Mouse (Mus musculus): ENCODE measurements around the gene Kat5. TPM values are rescaled to one million over a fixed set of nuclear protein-coding genes. Genes with fewer than 3 reads are reported as not detected.

Gene Kat5
- total and polyA plus RNA-seq, 3 experiments, result 40.1 to 106 (median 81.9) TPM

GRCm38 (mm10) chr19:5641021-5641420, 31.0 kb upstream of the Kat5 start:
- H3K4me3 ChIP-seq (ENCODE audit: low read depth, low read length), result no peak overlapping the region; the same call in 1 of the 2 replicates
- ATAC-seq (ENCODE audit: extremely low read depth, insufficient number of reproducible peaks, low FRiP score, poor library complexity, severe bottlenecking) (no peak), DNase-seq (ENCODE audit: low spot score) (no peak)
- H3K36me3 ChIP-seq (replicated peaks), result peaks cover 78% of the 10 kb centered on the region
- H3K27me3 ChIP-seq (ENCODE audit: insufficient read depth, low read length), result no peaks in the 10 kb centered on the region
- H3K9me3 ChIP-seq (replicated peaks), result no peaks in the 10 kb centered on the region
- peaks cover 50% of the 10 kb centered on the region for H3K4me1 ChIP-seq (ENCODE audit: insufficient read depth, low read depth, low read length)
- TF ChIP-seq GATA2 (IDR thresholded peaks at IDR 0.05; ENCODE audit: borderline replicate concordance, low read depth, low read length) (no peak), POLR2AphosphoS5 (IDR thresholded peaks at IDR 0.05; ENCODE audit: insufficient replicate concordance, low read depth, low read length) (no peak), TAL1 (conservative IDR thresholded peaks at IDR 0.05; ENCODE audit: low read depth, low read length) (no peak), GATA1 (IDR thresholded peaks at IDR 0.05; ENCODE audit: borderline replicate concordance, low read length) (no peak), CTCF (IDR thresholded peaks at IDR 0.05; ENCODE audit: low read depth, low read length) (no peak)

- H3K4me3 ChIP-seq (ENCODE audit: low read depth, low read length), result no peak overlapping the region
- DNase-seq (ENCODE audit: low spot score) (no peak), ATAC-seq (ENCODE audit: extremely low read depth, insufficient number of reproducible peaks, low FRiP score, poor library complexity, severe bottlenecking) (no peak)
- TF ChIP-seq POLR2AphosphoS5 (IDR thresholded peaks at IDR 0.05; ENCODE audit: insufficient replicate concordance, low read depth, low read length), result no peak
- TF ChIP-seq CTCF (IDR thresholded peaks at IDR 0.05; ENCODE audit: low read depth, low read length), result no peak
- peaks cover 51% of the 10 kb centered on the region for H3K4me1 ChIP-seq (ENCODE audit: insufficient read depth, low read depth, low read length)
- H3K9me3 ChIP-seq (replicated peaks), result no peaks in the 10 kb centered on the region
- H3K36me3 ChIP-seq (replicated peaks), result peaks cover 71% of the 10 kb centered on the region
- no peaks in the 10 kb centered on the region for H3K27me3 ChIP-seq (ENCODE audit: insufficient read depth, low read length)
Observed at GRCm38 (mm10) chr19:5640339-5640738, 30.3 kb upstream of the Kat5 start.

- TF ChIP-seq GATA1 (IDR thresholded peaks at IDR 0.05; ENCODE audit: borderline replicate concordance, low read length), result no peak
- no peak for TF ChIP-seq GATA2 (IDR thresholded peaks at IDR 0.05; ENCODE audit: borderline replicate concordance, low read depth, low read length)
- no peak for TF ChIP-seq POLR2AphosphoS5 (IDR thresholded peaks at IDR 0.05; ENCODE audit: insufficient replicate concordance, low read depth, low read length)
- no peak for TF ChIP-seq TAL1 (conservative IDR thresholded peaks at IDR 0.05; ENCODE audit: low read depth, low read length)
- TF ChIP-seq CTCF (IDR thresholded peaks at IDR 0.05; ENCODE audit: low read depth, low read length), result no peak
- Histone ChIP-seq H3K9me3 (replicated peaks) (no peaks in the 10 kb centered on the region), H3K27me3 (ENCODE audit: insufficient read depth, low read length) (no peaks in the 10 kb centered on the region), H3K4me1 (ENCODE audit: insufficient read depth, low read depth, low read length) (peaks cover 51% of the 10 kb centered on the region), H3K4me3 (ENCODE audit: low read depth, low read length) (peak overlapping the region; percentile 85), H3K36me3 (replicated peaks) (peaks cover 53% of the 10 kb centered on the region)
- DNase-seq (ENCODE audit: low spot score) (no peak), ATAC-seq (ENCODE audit: extremely low read depth, insufficient number of reproducible peaks, low FRiP score, poor library complexity, severe bottlenecking) (no peak)
Observed at GRCm38 (mm10) chr19:5638416-5639005, 28.5 kb upstream of the Kat5 start.

- ATAC-seq (ENCODE audit: extremely low read depth, insufficient number of reproducible peaks, low FRiP score, poor library complexity, severe bottlenecking) (no peak; the same call in 1 of the 2 replicates), DNase-seq (ENCODE audit: low spot score) (peak; percentile 95)
- H3K9me3 ChIP-seq (replicated peaks), result no peaks in the 10 kb centered on the region
- H3K36me3 ChIP-seq (replicated peaks), result peaks cover 43% of the 10 kb centered on the region
- TF ChIP-seq CTCF (IDR thresholded peaks at IDR 0.05; ENCODE audit: low read depth, low read length), result no peak
- no peak for TF ChIP-seq GATA2 (IDR thresholded peaks at IDR 0.05; ENCODE audit: borderline replicate concordance, low read depth, low read length)
- no peak for TF ChIP-seq GATA1 (IDR thresholded peaks at IDR 0.05; ENCODE audit: borderline replicate concordance, low read length)
- TF ChIP-seq TAL1 (conservative IDR thresholded peaks at IDR 0.05; ENCODE audit: low read depth, low read length), result no peak
- no peak for TF ChIP-seq POLR2AphosphoS5 (IDR thresholded peaks at IDR 0.05; ENCODE audit: insufficient replicate concordance, low read depth, low read length)
- H3K27me3 ChIP-seq (ENCODE audit: insufficient read depth, low read length), result no peaks in the 10 kb centered on the region
- H3K4me3 ChIP-seq (ENCODE audit: low read depth, low read length), result peak within 1 kb of the TSS; percentile 85
- peaks cover 51% of the 10 kb centered on the region for H3K4me1 ChIP-seq (ENCODE audit: insufficient read depth, low read depth, low read length)
Observed at GRCm38 (mm10) chr19:5637069-5638047, 27.3 kb upstream of the Kat5 start, which contains the start of gene Rela. Gene Rela, plus strand, starts transcription at chr19:5637483.

- H3K4me3 ChIP-seq (ENCODE audit: low read depth, low read length), result peak overlapping the region; percentile 85
- no peak for TF ChIP-seq TAL1 (conservative IDR thresholded peaks at IDR 0.05; ENCODE audit: low read depth, low read length)
- no peak for TF ChIP-seq CTCF (IDR thresholded peaks at IDR 0.05; ENCODE audit: low read depth, low read length)
- TF ChIP-seq GATA2 (IDR thresholded peaks at IDR 0.05; ENCODE audit: borderline replicate concordance, low read depth, low read length), result no peak
- H3K4me1 ChIP-seq (ENCODE audit: insufficient read depth, low read depth, low read length), result peaks cover 48% of the 10 kb centered on the region
- no peaks in the 10 kb centered on the region for H3K27me3 ChIP-seq (ENCODE audit: insufficient read depth, low read length)
- no peak for ATAC-seq (ENCODE audit: extremely low read depth, insufficient number of reproducible peaks, low FRiP score, poor library complexity, severe bottlenecking)
- H3K36me3 ChIP-seq (replicated peaks), result peaks cover 35% of the 10 kb centered on the region
- DNase-seq (ENCODE audit: low spot score), result no peak
- no peaks in the 10 kb centered on the region for H3K9me3 ChIP-seq (replicated peaks)
Observed at GRCm38 (mm10) chr19:5636571-5637041, 26.6 kb upstream of the Kat5 start.

GRCm38 (mm10) chr19:5636036-5636570, 26.1 kb upstream of the Kat5 start:
- peaks cover 30% of the 10 kb centered on the region for H3K36me3 ChIP-seq (replicated peaks)
- no peak overlapping the region for H3K4me3 ChIP-seq (ENCODE audit: low read depth, low read length)
- TF ChIP-seq TAL1 (conservative IDR thresholded peaks at IDR 0.05; ENCODE audit: low read depth, low read length), result no peak
- no peak for TF ChIP-seq GATA1 (IDR thresholded peaks at IDR 0.05; ENCODE audit: borderline replicate concordance, low read length)
- no peak for TF ChIP-seq GATA2 (IDR thresholded peaks at IDR 0.05; ENCODE audit: borderline replicate concordance, low read depth, low read length)
- no peak for TF ChIP-seq POLR2AphosphoS5 (IDR thresholded peaks at IDR 0.05; ENCODE audit: insufficient replicate concordance, low read depth, low read length)
- TF ChIP-seq CTCF (IDR thresholded peaks at IDR 0.05; ENCODE audit: low read depth, low read length), result no peak
- H3K4me1 ChIP-seq (ENCODE audit: insufficient read depth, low read depth, low read length), result peaks cover 43% of the 10 kb centered on the region
- no peak for ATAC-seq (ENCODE audit: extremely low read depth, insufficient number of reproducible peaks, low FRiP score, poor library complexity, severe bottlenecking)
- no peaks in the 10 kb centered on the region for H3K27me3 ChIP-seq (ENCODE audit: insufficient read depth, low read length)
- no peaks in the 10 kb centered on the region for H3K9me3 ChIP-seq (replicated peaks)
- DNase-seq (ENCODE audit: low spot score), result no peak
